21 mouse cellular contexts compared by ENCODE assay signal in the genomic region with DNA sequence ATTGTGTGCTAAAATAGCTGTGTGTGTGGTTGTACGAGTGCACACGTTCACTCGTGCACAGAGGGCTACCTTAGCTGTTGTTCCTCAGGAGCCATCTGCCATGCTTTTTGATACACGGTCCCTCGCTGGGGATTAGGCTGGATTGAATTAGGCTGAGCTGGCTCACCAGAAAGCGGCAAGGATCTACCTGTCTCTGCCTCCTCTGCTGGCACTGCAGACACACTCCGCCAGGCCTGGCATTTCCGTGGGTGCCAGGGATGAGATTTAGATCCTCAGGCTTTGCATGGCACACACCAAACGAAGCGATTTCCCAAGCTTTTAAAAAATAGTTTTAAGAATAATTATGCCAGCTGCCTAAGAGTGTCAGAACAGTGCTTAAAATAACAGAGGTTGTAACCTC. TPM values are rescaled to one million over a fixed set of nuclear protein-coding genes. Genes with fewer than 3 reads are reported as not detected.
DNase-seq lines count a peak whose midpoint lies in the region; TF ChIP-seq lines count a peak whose summit lies in the region.
"Had no signal": no experiment of that assay in that cellular context is flagged by ENCODE, and none has a peak within 500 bp of the region (broad histone marks: within the 10 kb centered on the region; RNA-seq: fewer than 3 reads in every experiment).

No protein-coding gene starts in this region.

- peak; percentile 7 to 12 for DNase-seq in cerebellum, postnatal 36 days
- no peak for DNase-seq in cerebellum, adult 9-10 months
- no peak for DNase-seq in layer of hippocampus, adult 2 months (ENCODE audit: low spot score in 2 of 2)
- DNase-seq in layer of hippocampus, adult 9-11 months, result no peak
- peak; percentile 44 for DNase-seq in retina, postnatal 1 day
- no peak for DNase-seq in retina, embryonic 14.5 days (ENCODE audit: low spot score)
- no peak for DNase-seq in heart, adult 9 months (ENCODE audit: low spot score in 2 of 2)
- DNase-seq: adrenal gland, postnatal 10 days; adrenal gland, postnatal 36 days; B cell, adult 2 months; cerebellum, adult 11 months; gastrocnemius, postnatal 25 days; heart, adult 18-20 months had no signal

- peak overlapping the region; percentile 60 for H3K27ac ChIP-seq in layer of hippocampus, adult 2 months
- H3K27ac ChIP-seq: forebrain, embryonic 10.5 days; forebrain, embryonic 13.5 days; hindbrain, embryonic 12.5 days; hindbrain, embryonic 15.5 days had no signal

- TF ChIP-seq CTCF in layer of hippocampus, adult 2 months (conservative IDR thresholded peaks at IDR 0.05), result no peak

- H3K4me3 ChIP-seq in layer of hippocampus, adult 2 months, result no peak overlapping the region
- H3K4me3 ChIP-seq: forebrain, embryonic 10.5 days; forebrain, embryonic 13.5 days; hindbrain, embryonic 12.5 days; hindbrain, embryonic 15.5 days had no signal

RNA-seq across cellular contexts. Expression of gene Plekhs1, which starts 10.5 kb away (rescaled TPM):
- under 1 TPM; 0.17 to 0.54 TPM for total RNA-seq in layer of hippocampus, adult 2 months (2021)
- total RNA-seq: adrenal gland, adult 18-20 months; CH12.LX; G1E; gastrocnemius, postnatal 25 days; heart, adult 18-20 months; hematopoietic stem cell, adult 5-6 weeks had no signal

Comparison
In these comparisons a context has a peak if more than half of its experiments do, and no peak if none do; other contexts are left out.
1. DNase-seq: peak in cerebellum, postnatal 36 days (2 of 2) and retina, postnatal 1 day (single experiment); none in cerebellum, adult 9-10 months (single experiment), layer of hippocampus, adult 2 months (0 of 2), layer of hippocampus, adult 9-11 months (single experiment), retina, embryonic 14.5 days (single experiment) and heart, adult 9 months (0 of 2).